Mouse (Mus musculus) heart, postnatal 4 days (tissue): ENCODE data around the gene Hsph1. TPM values are rescaled to one million over a fixed set of nuclear protein-coding genes. Genes with fewer than 3 reads are reported as not detected.

ENCODE experiments used
- DNase-seq: peaks from one replicate; pipeline ENCODE4 v3.0.0; 2021
- total RNA-seq, 2 experiments: library from RNA; stranded (reverse); gene quantifications; 2 replicates each; pipeline ENCODE4 v1.2.3; 2021

The Hsph1 gene
- total RNA-seq, 2 experiments from 2014 or later = 16.7 to 19.0 TPM

- no peak for DNase-seq
Measured at GRCm38 (mm10) chr5:149587327-149587895, 48.8 kb downstream of the Hsph1 start.

- peak; percentile 21 for DNase-seq
Measured at GRCm38 (mm10) chr5:149585910-149586309, 50.3 kb downstream of the Hsph1 start.

GRCm38 (mm10) chr5:149585231-149585630, 50.9 kb downstream of the Hsph1 start:
- DNase-seq = no peak

- no peak for DNase-seq
Measured at GRCm38 (mm10) chr5:149584154-149584655, 52.0 kb downstream of the Hsph1 start.

GRCm38 (mm10) chr5:149583507-149583906, 52.7 kb downstream of the Hsph1 start:
- no peak for DNase-seq

GRCm38 (mm10) chr5:149582642-149583262, 53.4 kb downstream of the Hsph1 start:
- no peak for DNase-seq

- no peak for DNase-seq
Measured at GRCm38 (mm10) chr5:149577449-149577848, 58.7 kb downstream of the Hsph1 start.

GRCm38 (mm10) chr5:149576977-149577376, 59.2 kb downstream of the Hsph1 start:
- no peak for DNase-seq

GRCm38 (mm10) chr5:149568993-149569392, 67.2 kb downstream of the Hsph1 start:
- no peak for DNase-seq

- DNase-seq = peak; percentile 37
Measured at GRCm38 (mm10) chr5:149566957-149567356, 69.2 kb downstream of the Hsph1 start.

GRCm38 (mm10) chr5:149566026-149566425, 70.2 kb downstream of the Hsph1 start:
- DNase-seq = no peak

Other genes with a start within 250 kb of the Hsph1 start
- gene Medag, start 224.6 kb downstream of the Hsph1 start, total RNA-seq = 10 to 100 TPM; 14.8 to 14.9 TPM
- under 1 TPM in 1 of 2 experiments, not detected in 1; 0.60 TPM for gene Tex26, start 196.7 kb downstream of the Hsph1 start, total RNA-seq
- under 1 TPM in 1 of 2 experiments, not detected in 1; 0.14 TPM for gene Wdr95, start 107.7 kb downstream of the Hsph1 start, total RNA-seq
- gene B3glct, start 41.9 kb upstream of the Hsph1 start, total RNA-seq = 10 to 100 TPM; 13.0 to 14.0 TPM